ENCODE assay signal across 11 mouse cellular contexts in the genomic region with DNA sequence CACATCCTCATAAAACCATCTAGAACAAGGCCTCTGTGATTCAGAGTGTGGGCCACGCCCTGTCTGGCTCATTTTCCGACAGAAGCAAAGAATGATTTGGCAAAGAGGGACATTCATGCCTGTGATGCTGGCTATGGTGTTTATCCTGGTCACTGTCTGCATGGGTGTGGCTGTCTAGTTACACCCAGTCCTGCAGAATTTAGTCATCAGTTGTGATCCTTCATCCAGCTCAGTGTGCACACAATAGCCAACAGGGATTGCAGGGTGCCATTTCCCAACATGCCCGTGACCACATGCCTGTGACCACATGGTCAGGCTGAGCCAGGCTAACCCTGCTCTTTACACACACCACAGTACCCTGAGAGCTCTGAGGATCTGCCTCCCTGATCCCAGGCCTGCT.
DNase-seq lines count a peak whose midpoint lies in the region.
"Had no signal": no experiment of that assay in that cellular context is flagged by ENCODE, and none has a peak within 500 bp of the region (broad histone marks: within the 10 kb centered on the region; RNA-seq: fewer than 3 reads in every experiment).

No protein-coding gene starts in this region.

- intact Hi-C loops in heart, postnatal 14 days (cut with DNase I): no loop called here

- peak; percentile 94 for DNase-seq in heart, adult 11 months
- DNase-seq in heart, postnatal 4 days: no peak
- peak; percentile 75 for DNase-seq in 3134 (ENCODE audit: extremely low read depth, insufficient read length, low spot score)
- peak; percentile 1 for DNase-seq in adrenal gland, postnatal 25 days
- peak; percentile 8 to 16 for DNase-seq in heart, postnatal 14 days
- no peak for DNase-seq in cerebellum, adult 18-20 months
- no peak for DNase-seq in spleen, postnatal 14 days (ENCODE audit: low spot score in 2 of 2)
- DNase-seq in right cerebral cortex, adult 2 months (ENCODE audit: low spot score in 2 of 2): no peak
- DNase-seq: kidney, adult 2 months; layer of hippocampus, postnatal 36 days; liver, embryonic 13.5 days had no signal

Comparison
In these comparisons a context has a peak if more than half of its experiments do, and no peak if none do; other contexts are left out.
1. DNase-seq: peak in heart, adult 11 months (single experiment), 3134 (single experiment), adrenal gland, postnatal 25 days (single experiment) and heart, postnatal 14 days (2 of 2); none in heart, postnatal 4 days (single experiment), cerebellum, adult 18-20 months (0 of 2), spleen, postnatal 14 days (0 of 2) and right cerebral cortex, adult 2 months (0 of 2).